Mouse (Mus musculus): ENCODE results near the gene Ubl5. TPM values are rescaled to one million over a fixed set of nuclear protein-coding genes. Genes with fewer than 3 reads are reported as not detected.
"Not testable (repeated sequence)": the region's sequence is repeated elsewhere in the genome, so short reads cannot be mapped to it uniquely, and the experiment has no call there.

The Ubl5 gene
- polyA plus RNA-seq, 1 experiment, result 288 TPM

GRCm38 (mm10) chr9:20685081-20685861, 42.6 kb downstream of the Ubl5 start:
- no peak overlapping the region for H3K27ac ChIP-seq (ENCODE audit: insufficient read depth, low read length)
- H3K4me1 ChIP-seq (ENCODE audit: control insufficient read depth, insufficient read depth, low read length), result peaks cover 4% of the 10 kb centered on the region
- H3K4me3 ChIP-seq (ENCODE audit: low read depth, low read length), result no peak overlapping the region
- H3K36me3 ChIP-seq (ENCODE audit: control insufficient read depth, insufficient read depth, low read length, poor library complexity, severe bottlenecking), result no peaks in the 10 kb centered on the region
- no peaks in the 10 kb centered on the region for H3K27me3 ChIP-seq (ENCODE audit: control insufficient read depth, insufficient read depth, low read length, poor library complexity, severe bottlenecking)
- TF ChIP-seq EP300 (IDR thresholded peaks at IDR 0.05; ENCODE audit: insufficient read depth, low read depth, low read length) (no peak), POLR2A (IDR thresholded peaks at IDR 0.05; ENCODE audit: insufficient read depth, low read length) (no peak), CTCF (IDR thresholded peaks at IDR 0.05; ENCODE audit: low read depth, low read length) (no peak)
- no peaks in the 10 kb centered on the region for H3K9me3 ChIP-seq (replicated peaks; ENCODE audit: control insufficient read depth, insufficient read depth, low read length, poor library complexity, severe bottlenecking)
- H3K9ac ChIP-seq (ENCODE audit: low read depth, poor library complexity, severe bottlenecking), result no peak overlapping the region

GRCm38 (mm10) chr9:20689403-20689802, 46.7 kb downstream of the Ubl5 start:
- H3K36me3 ChIP-seq (ENCODE audit: control insufficient read depth, insufficient read depth, low read length, poor library complexity, severe bottlenecking), result no peaks in the 10 kb centered on the region
- no peaks in the 10 kb centered on the region for H3K9me3 ChIP-seq (replicated peaks; ENCODE audit: control insufficient read depth, insufficient read depth, low read length, poor library complexity, severe bottlenecking)
- H3K4me3 ChIP-seq (ENCODE audit: low read depth, low read length), result no peak overlapping the region
- H3K4me1 ChIP-seq (ENCODE audit: control insufficient read depth, insufficient read depth, low read length), result peaks cover 4% of the 10 kb centered on the region
- no peaks in the 10 kb centered on the region for H3K27me3 ChIP-seq (ENCODE audit: control insufficient read depth, insufficient read depth, low read length, poor library complexity, severe bottlenecking)
- H3K27ac ChIP-seq (ENCODE audit: insufficient read depth, low read length), result peak overlapping the region; percentile 29
- H3K9ac ChIP-seq (ENCODE audit: low read depth, poor library complexity, severe bottlenecking), result no peak overlapping the region
- no peak for TF ChIP-seq POLR2A (IDR thresholded peaks at IDR 0.05; ENCODE audit: insufficient read depth, low read length)
- no peak for TF ChIP-seq EP300 (IDR thresholded peaks at IDR 0.05; ENCODE audit: insufficient read depth, low read depth, low read length)
- TF ChIP-seq CTCF (IDR thresholded peaks at IDR 0.05; ENCODE audit: low read depth, low read length), result no peak

- Histone ChIP-seq H3K9ac (ENCODE audit: low read depth, poor library complexity, severe bottlenecking) (no peak overlapping the region), H3K4me1 (ENCODE audit: control insufficient read depth, insufficient read depth, low read length) (peaks cover 4% of the 10 kb centered on the region), H3K27ac (ENCODE audit: insufficient read depth, low read length) (peak overlapping the region; percentile 29), H3K36me3 (ENCODE audit: control insufficient read depth, insufficient read depth, low read length, poor library complexity, severe bottlenecking) (no peaks in the 10 kb centered on the region), H3K27me3 (ENCODE audit: control insufficient read depth, insufficient read depth, low read length, poor library complexity, severe bottlenecking) (no peaks in the 10 kb centered on the region), H3K9me3 (replicated peaks; ENCODE audit: control insufficient read depth, insufficient read depth, low read length, poor library complexity, severe bottlenecking) (no peaks in the 10 kb centered on the region), H3K4me3 (ENCODE audit: low read depth, low read length) (no peak overlapping the region)
- TF ChIP-seq CTCF (IDR thresholded peaks at IDR 0.05; ENCODE audit: low read depth, low read length), result no peak
- no peak for TF ChIP-seq EP300 (IDR thresholded peaks at IDR 0.05; ENCODE audit: insufficient read depth, low read depth, low read length)
- TF ChIP-seq POLR2A (IDR thresholded peaks at IDR 0.05; ENCODE audit: insufficient read depth, low read length), result no peak
These were observed 47.2 kb downstream of the Ubl5 start for GRCm38 (mm10) chr9:20689913-20690312.

GRCm38 (mm10) chr9:20690449-20690848, 47.8 kb downstream of the Ubl5 start:
- not testable (repeated sequence) for H3K4me1 ChIP-seq (ENCODE audit: control insufficient read depth, insufficient read depth, low read length); H3K27ac ChIP-seq (ENCODE audit: insufficient read depth, low read length); H3K36me3 ChIP-seq (ENCODE audit: control insufficient read depth, insufficient read depth, low read length, poor library complexity, severe bottlenecking); H3K4me3 ChIP-seq (ENCODE audit: low read depth, low read length); H3K9ac ChIP-seq (ENCODE audit: low read depth, poor library complexity, severe bottlenecking); H3K27me3 ChIP-seq (ENCODE audit: control insufficient read depth, insufficient read depth, low read length, poor library complexity, severe bottlenecking); H3K9me3 ChIP-seq (replicated peaks; ENCODE audit: control insufficient read depth, insufficient read depth, low read length, poor library complexity, severe bottlenecking)

DNA sequence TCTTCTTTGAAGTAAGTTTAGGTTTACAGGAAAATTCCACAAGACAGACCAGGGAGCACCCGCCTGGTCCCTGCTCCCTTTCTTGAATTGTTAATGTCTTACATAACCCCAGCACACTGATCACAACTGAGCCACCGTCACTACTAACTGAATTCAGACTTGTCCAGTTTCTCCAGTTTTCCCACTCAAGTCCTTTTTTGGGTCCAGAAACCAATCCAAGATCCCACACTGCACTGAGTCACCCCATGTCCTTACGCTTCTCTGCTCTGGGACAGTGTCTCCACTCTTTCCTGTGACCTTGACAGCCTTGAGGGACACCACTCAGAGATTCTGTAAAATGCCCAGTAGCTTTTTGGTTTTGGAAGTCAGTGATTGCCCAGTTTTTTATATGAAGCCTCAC, 50.2 kb downstream of the Ubl5 start:
- Histone ChIP-seq H3K27ac (ENCODE audit: insufficient read depth, low read length) (no peak overlapping the region), H3K9me3 (replicated peaks; ENCODE audit: control insufficient read depth, insufficient read depth, low read length, poor library complexity, severe bottlenecking) (no peaks in the 10 kb centered on the region), H3K4me3 (ENCODE audit: low read depth, low read length) (no peak overlapping the region), H3K27me3 (ENCODE audit: control insufficient read depth, insufficient read depth, low read length, poor library complexity, severe bottlenecking) (no peaks in the 10 kb centered on the region), H3K36me3 (ENCODE audit: control insufficient read depth, insufficient read depth, low read length, poor library complexity, severe bottlenecking) (no peaks in the 10 kb centered on the region), H3K4me1 (ENCODE audit: control insufficient read depth, insufficient read depth, low read length) (peaks cover 4% of the 10 kb centered on the region), H3K9ac (ENCODE audit: low read depth, poor library complexity, severe bottlenecking) (no peak overlapping the region)
- TF ChIP-seq EP300 (IDR thresholded peaks at IDR 0.05; ENCODE audit: insufficient read depth, low read depth, low read length) (no peak), POLR2A (IDR thresholded peaks at IDR 0.05; ENCODE audit: insufficient read depth, low read length) (no peak), CTCF (IDR thresholded peaks at IDR 0.05; ENCODE audit: low read depth, low read length) (no peak)

- peaks cover 4% of the 10 kb centered on the region for H3K4me1 ChIP-seq (ENCODE audit: control insufficient read depth, insufficient read depth, low read length)
- no peaks in the 10 kb centered on the region for H3K36me3 ChIP-seq (ENCODE audit: control insufficient read depth, insufficient read depth, low read length, poor library complexity, severe bottlenecking)
- TF ChIP-seq POLR2A (IDR thresholded peaks at IDR 0.05; ENCODE audit: insufficient read depth, low read length) (no peak), EP300 (IDR thresholded peaks at IDR 0.05; ENCODE audit: insufficient read depth, low read depth, low read length) (no peak), CTCF (IDR thresholded peaks at IDR 0.05; ENCODE audit: low read depth, low read length) (no peak)
- no peak overlapping the region for H3K27ac ChIP-seq (ENCODE audit: insufficient read depth, low read length)
- peak overlapping the region; percentile 42; the same call in 1 of the 2 replicates for H3K9ac ChIP-seq (ENCODE audit: low read depth, poor library complexity, severe bottlenecking)
- H3K4me3 ChIP-seq (ENCODE audit: low read depth, low read length), result peak overlapping the region; percentile 44
- no peaks in the 10 kb centered on the region for H3K27me3 ChIP-seq (ENCODE audit: control insufficient read depth, insufficient read depth, low read length, poor library complexity, severe bottlenecking)
- no peaks in the 10 kb centered on the region for H3K9me3 ChIP-seq (replicated peaks; ENCODE audit: control insufficient read depth, insufficient read depth, low read length, poor library complexity, severe bottlenecking)
These were observed 52.1 kb downstream of the Ubl5 start for GRCm38 (mm10) chr9:20694721-20695235.

Data from ES-Bruce4 (cell line).